Mouse (Mus musculus) lung, embryonic 15.5 days (tissue): ENCODE results near the gene Fkbp1a. TPM values are rescaled to one million over a fixed set of nuclear protein-coding genes. Genes with fewer than 3 reads are reported as not detected.

ENCODE experiments used
- ATAC-seq: fragments of 200-750 bp; cut with Nextera tagmentation; 2 replicates; pipeline ENCODE4 v1.8.0; 2017; ENCODE audit warnings: moderate number of reproducible peaks, borderline replicate concordance; ENCODE audit not compliant: low FRiP score, low TSS enrichment; ENCODE audit errors: extremely low read depth
- H3K27ac ChIP-seq: fragments of 300-500 bp; sonication (generic); 2 replicates; pipeline ENCODE4 v1.5.1; 2015; ENCODE audit warnings: moderate library complexity, mild to moderate bottlenecking, inconsistent platforms
- H3K27me3 ChIP-seq: fragments of 300-500 bp; sonication (generic); 2 replicates; pipeline ENCODE4 v1.6.1; 2015; ENCODE audit warnings: inconsistent platforms
- H3K36me3 ChIP-seq: fragments of 300-500 bp; sonication (generic); 2 replicates; pipeline ENCODE4 v1.6.1; 2015; ENCODE audit warnings: inconsistent platforms
- H3K4me1 ChIP-seq: fragments of 300-500 bp; sonication (generic); 2 replicates; pipeline ENCODE4 v1.6.1; 2015; ENCODE audit warnings: inconsistent platforms
- H3K4me2 ChIP-seq: fragments of 300-500 bp; sonication (generic); 2 replicates; pipeline ENCODE4 v1.6.1; 2015; ENCODE audit warnings: inconsistent platforms, mild to moderate bottlenecking, moderate library complexity
- H3K4me3 ChIP-seq: fragments of 300-500 bp; sonication (generic); 2 replicates; pipeline ENCODE4 v1.5.1; 2015; ENCODE audit warnings: mild to moderate bottlenecking, inconsistent platforms
- H3K9ac ChIP-seq: fragments of 300-500 bp; sonication (generic); 2 replicates; pipeline ENCODE4 v1.6.1; 2015; ENCODE audit warnings: inconsistent platforms
- H3K9me3 ChIP-seq: fragments of 300-500 bp; sonication (generic); 2 replicates; pipeline ENCODE4 v1.6.1; 2016; ENCODE audit warnings: inconsistent platforms
- WGBS: fragments of 180-500 bp; shearing (Covaris S2); methylation state at CpG from one replicate; pipeline ENCODE4 v1.1.7; 2015; 5-methylcytosine and 5-hydroxymethylcytosine counted together
- polyA plus RNA-seq: library from polyadenylated mRNA; unstranded; fragments of >200 nt; fragmentation: Nextera tagmentation; extraction: Ambion mirVana; gene quantifications from 2 replicates; pipeline ENCODE4 v1.2.1, GENCODE M21; 2015

Fkbp1a gene
- polyA plus RNA-seq, 1 experiment from 2014 or later: 781 TPM

DNA sequence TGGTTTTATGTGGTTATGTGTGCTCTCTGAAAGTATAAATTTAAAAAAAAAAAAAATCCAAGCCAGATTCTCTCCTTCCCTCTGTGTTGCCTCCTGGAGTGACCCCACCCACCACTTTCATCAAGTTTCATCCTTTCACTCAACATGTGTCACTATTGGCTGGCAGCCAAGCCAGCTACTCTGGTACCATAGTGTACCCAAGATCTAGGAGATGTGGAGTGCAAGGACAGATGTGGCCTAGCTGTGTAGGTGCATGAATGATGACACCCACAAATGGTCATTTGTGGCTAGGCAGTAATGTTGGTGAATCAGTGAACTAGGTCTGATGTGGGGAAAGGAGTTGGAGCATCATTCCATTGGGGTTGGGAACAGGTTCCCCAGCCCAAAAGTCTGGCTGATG lies 13.1 kb upstream of the Fkbp1a start:
- Histone ChIP-seq H3K27ac (no peak overlapping the region), H3K27me3 (no peaks in the 10 kb centered on the region), H3K9me3 (no peaks in the 10 kb centered on the region), H3K36me3 (no peaks in the 10 kb centered on the region), H3K4me1 (peaks cover 18% of the 10 kb centered on the region), H3K4me3 (no peak overlapping the region), H3K9ac (no peak overlapping the region), H3K4me2 (no peak overlapping the region)
- no peak for ATAC-seq

DNA sequence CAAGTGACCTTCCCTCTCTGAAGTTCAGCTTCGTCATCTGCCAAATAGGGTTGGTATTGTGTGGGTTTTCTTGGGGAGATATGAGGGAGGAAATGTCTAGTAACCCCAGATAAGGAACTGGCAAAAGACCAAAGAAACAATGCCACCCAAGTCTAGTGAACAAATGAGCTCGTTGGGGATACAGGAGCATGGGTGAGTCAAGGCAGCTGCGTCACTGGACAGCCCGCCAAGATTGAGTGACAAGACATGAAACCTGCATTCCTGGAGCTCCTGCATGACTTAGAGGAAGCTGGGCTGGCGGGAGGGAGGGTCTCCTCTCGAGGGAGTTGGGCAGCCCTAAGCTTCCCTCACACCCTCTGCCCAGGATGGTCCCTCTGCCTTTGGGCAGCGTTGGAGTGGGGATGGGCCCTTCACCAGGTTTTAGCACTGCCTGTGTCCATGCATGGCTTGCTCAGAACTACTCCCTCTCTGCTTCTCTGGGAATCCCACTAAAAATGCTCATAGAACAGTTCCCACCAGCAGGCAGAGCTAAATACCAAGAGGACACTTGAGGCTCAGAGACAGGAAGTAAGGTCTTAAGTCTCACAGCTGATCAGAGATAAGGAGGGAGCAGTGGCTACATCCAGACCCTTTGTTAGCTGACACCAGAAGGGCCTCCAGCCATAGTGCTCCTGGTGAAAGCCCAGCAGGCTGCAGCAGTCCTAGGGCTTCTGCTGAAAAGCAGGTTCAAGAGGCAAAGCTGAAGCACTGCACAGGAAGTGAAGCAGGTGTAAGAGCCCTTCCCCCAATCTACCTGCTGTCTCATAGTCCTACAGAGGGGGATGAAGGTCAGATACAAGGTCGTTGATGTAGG lies 11.7 kb upstream of the Fkbp1a start:
- Histone ChIP-seq H3K4me1 (peaks cover 21% of the 10 kb centered on the region), H3K9me3 (no peaks in the 10 kb centered on the region), H3K9ac (no peak overlapping the region), H3K4me2 (no peak overlapping the region), H3K27ac (peak overlapping the region; percentile 35; the same call in 1 of the 2 replicates), H3K27me3 (no peaks in the 10 kb centered on the region), H3K4me3 (no peak overlapping the region), H3K36me3 (no peaks in the 10 kb centered on the region)
- ATAC-seq: peak; percentile 50; the same call in 1 of the 2 replicates
- WGBS: 33% methylated on average over 8 of the region's 8 CpGs

DNA sequence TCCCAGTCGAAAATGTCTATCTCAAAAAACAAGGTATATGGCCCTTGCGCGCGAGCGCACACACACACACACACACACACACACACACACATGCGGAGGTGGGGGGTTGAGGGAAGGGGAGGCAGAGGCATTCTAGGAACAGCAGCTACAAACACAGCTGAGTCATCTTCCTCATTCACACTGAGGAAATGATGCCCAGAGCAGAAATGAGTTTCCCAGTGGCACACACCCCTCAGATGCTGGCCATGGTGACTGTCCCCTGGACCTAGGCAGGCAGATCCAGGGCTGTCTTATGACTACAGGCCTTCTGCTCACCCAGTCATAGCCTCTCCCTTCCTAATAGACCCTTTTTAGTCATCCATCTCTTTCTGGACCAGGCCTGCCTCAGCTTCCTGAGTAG lies 8.7 kb upstream of the Fkbp1a start:
- peaks cover 34% of the 10 kb centered on the region for H3K4me1 ChIP-seq
- no peak overlapping the region for H3K27ac ChIP-seq
- no peaks in the 10 kb centered on the region for H3K9me3 ChIP-seq
- no peaks in the 10 kb centered on the region for H3K36me3 ChIP-seq
- 83% methylated on average over 5 of the region's 6 CpGs for WGBS
- no peak for ATAC-seq
- H3K4me2 ChIP-seq: no peak overlapping the region
- H3K9ac ChIP-seq: no peak overlapping the region
- no peaks in the 10 kb centered on the region for H3K27me3 ChIP-seq
- no peak overlapping the region for H3K4me3 ChIP-seq

DNA sequence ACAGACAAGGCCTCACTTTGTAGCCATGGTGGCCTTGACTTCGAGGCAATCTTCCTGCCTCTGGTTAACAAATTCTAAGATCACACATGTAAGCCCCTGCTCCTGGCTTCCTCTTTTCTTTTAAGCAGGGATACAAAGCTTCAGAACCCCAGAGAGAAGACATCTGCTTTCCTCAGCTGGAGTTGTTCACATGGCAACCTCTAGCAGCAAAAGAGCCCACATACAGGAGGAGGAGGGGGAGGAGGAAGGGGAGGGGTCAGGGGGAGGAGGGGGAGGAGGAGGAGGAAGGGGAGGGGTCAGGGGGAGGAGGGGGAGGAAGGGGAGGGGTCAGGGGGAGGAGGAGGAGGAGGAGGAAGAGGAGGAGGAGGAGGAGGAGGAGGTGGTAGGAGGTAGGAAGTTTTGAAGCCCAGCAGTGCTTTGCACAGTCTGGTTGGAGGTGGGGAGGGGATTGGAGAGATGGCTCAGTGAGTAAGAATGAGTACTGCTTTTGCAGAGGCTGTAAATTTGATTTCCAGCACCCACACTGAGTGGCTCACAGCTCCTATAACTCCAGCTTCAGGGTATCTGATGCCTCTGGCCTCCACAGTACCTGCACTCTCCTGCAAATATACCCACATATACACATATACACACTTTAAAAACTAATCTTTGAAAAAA lies 6.2 kb upstream of the Fkbp1a start:
- Histone ChIP-seq H3K36me3 (no peaks in the 10 kb centered on the region), H3K27ac (peak overlapping the region; percentile 90), H3K9ac (peak overlapping the region; percentile 29), H3K27me3 (no peaks in the 10 kb centered on the region), H3K9me3 (no peaks in the 10 kb centered on the region), H3K4me3 (no peak overlapping the region), H3K4me2 (peak overlapping the region; percentile 28), H3K4me1 (peaks cover 25% of the 10 kb centered on the region)
- peak; percentile 77; the same call in 1 of the 2 replicates for ATAC-seq
- WGBS: 37% methylated on average over 1 of the region's 1 CpGs

DNA sequence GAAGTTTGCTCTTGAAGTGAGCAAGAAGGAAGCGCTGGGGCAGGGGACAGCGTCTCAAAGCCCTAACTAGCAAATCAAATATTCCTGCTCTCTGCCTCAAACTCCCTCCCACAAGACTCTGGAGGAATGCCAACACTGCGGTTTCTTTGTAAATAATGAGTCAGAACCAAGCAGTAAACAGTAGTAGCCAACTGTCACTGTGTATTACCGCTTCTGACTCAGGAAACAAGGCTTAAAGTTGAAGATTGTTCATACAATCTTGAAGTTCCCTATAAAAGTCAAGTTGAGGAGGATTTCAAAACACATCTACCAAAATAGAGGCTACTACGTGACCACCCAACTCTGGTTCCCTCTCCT lies 5.7 kb upstream of the Fkbp1a start:
- peak; percentile 70; the same call in 1 of the 2 replicates for ATAC-seq
- peak overlapping the region; percentile 90 for H3K27ac ChIP-seq
- no peaks in the 10 kb centered on the region for H3K27me3 ChIP-seq
- no peaks in the 10 kb centered on the region for H3K9me3 ChIP-seq
- peaks cover 28% of the 10 kb centered on the region for H3K4me1 ChIP-seq
- peak overlapping the region; percentile 29 for H3K9ac ChIP-seq
- 11% methylated on average over 5 of the region's 5 CpGs for WGBS
- H3K4me2 ChIP-seq: peak overlapping the region; percentile 28
- H3K36me3 ChIP-seq: no peaks in the 10 kb centered on the region
- no peak overlapping the region for H3K4me3 ChIP-seq

DNA sequence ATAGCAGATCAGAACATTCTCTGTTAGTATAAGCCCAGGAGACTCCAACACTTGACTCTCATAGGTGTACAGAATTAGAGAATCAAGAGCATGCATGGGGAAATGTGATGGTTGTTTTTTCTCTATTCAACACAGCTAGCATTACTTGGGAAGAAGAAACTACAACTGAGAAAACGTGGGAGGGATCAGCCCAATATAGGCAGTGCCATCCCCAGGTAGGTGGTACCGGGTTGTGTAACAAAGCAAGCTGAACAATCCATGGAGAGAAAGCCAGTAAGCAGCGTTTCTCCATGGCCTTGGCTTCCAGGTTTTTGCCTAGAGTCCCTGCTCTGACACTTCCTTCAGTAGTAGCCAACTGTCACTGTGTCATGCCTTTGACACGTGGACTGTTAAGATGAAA lies 3.6 kb upstream of the Fkbp1a start:
- Histone ChIP-seq H3K4me3 (no peak overlapping the region), H3K4me2 (no peak overlapping the region), H3K9me3 (no peaks in the 10 kb centered on the region), H3K9ac (no peak overlapping the region), H3K4me1 (peaks cover 28% of the 10 kb centered on the region), H3K36me3 (no peaks in the 10 kb centered on the region), H3K27ac (no peak overlapping the region), H3K27me3 (no peaks in the 10 kb centered on the region)
- ATAC-seq: no peak
- 53% methylated on average over 4 of the region's 4 CpGs for WGBS

DNA sequence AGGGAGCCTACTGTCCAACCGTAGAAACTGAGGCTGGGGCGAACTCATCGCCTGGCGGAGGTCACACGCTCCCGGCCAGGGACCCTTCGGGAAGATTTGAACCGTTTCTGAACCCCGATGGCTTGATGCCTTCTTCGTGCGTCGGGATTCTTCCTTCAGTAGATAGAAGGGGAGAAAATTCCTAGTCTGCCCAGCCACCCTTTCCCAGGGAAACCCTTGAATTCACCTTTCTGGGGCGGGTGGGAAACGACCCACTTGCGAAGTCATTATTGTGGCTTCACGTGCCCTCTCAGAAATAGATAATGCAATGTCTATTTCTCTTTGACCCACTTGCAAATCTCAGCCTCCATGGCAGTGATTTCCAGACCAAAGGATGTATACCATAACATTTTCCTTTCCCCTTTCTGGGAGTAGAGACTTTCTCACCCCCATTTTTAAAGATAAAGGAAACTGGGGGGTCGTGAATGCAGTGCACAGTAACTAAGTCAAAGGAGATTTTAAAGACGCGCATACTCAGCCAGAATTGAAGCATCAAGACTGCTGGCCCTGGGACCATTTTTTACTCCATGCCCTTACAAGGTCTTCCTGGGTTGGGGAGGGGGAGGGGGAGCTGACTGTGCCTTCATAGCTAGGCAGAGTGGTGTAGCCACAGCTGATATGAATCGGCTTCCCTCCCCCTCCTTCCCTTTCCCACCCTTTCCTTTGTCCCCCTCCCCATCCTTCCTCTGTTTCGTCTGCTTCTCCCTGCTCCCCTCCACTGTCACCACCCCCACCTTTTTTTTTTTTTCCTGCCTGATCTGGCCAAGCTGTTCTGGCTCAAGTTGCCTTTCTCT lies 996 bp downstream of the Fkbp1a start:
- Histone ChIP-seq H3K36me3 (peaks cover 39% of the 10 kb centered on the region), H3K9ac (peak overlapping the region; percentile 71), H3K27me3 (no peaks in the 10 kb centered on the region), H3K4me2 (peak overlapping the region; percentile 65), H3K4me1 (peaks cover 38% of the 10 kb centered on the region), H3K27ac (peak overlapping the region; percentile 91), H3K9me3 (no peaks in the 10 kb centered on the region), H3K4me3 (peak overlapping the region; percentile 70)
- WGBS: under 1% methylated on average over 21 of the region's 21 CpGs
- peak; percentile 53 for ATAC-seq

DNA sequence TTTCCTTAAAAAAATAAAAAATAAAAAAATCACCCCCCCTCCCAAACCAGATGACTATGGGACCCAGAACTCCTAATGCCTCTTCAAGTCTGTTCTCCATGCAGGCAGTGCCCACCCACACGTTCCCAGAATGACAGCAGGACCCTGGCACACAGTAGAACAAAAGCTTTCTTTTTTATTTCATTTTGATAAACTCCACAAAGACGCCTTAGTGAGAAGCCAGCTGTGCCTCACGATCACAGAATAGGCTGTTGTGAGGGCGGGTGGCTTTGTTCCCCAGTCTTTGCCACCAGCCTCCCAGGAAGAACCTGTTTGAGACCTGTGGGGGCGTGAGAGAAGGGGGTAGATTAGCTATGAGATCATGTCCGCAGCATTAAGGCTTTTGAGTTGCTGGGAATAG lies 2.4 kb downstream of the Fkbp1a start:
- no peaks in the 10 kb centered on the region for H3K9me3 ChIP-seq
- H3K4me3 ChIP-seq: peak overlapping the region; percentile 70
- peak overlapping the region; percentile 65 for H3K4me2 ChIP-seq
- no peak for ATAC-seq
- H3K27me3 ChIP-seq: no peaks in the 10 kb centered on the region
- 56% methylated on average over 6 of the region's 6 CpGs for WGBS
- peaks cover 46% of the 10 kb centered on the region for H3K36me3 ChIP-seq
- H3K9ac ChIP-seq: no peak overlapping the region; the same call in 1 of the 2 replicates
- H3K27ac ChIP-seq: no peak overlapping the region
- H3K4me1 ChIP-seq: peaks cover 38% of the 10 kb centered on the region

DNA sequence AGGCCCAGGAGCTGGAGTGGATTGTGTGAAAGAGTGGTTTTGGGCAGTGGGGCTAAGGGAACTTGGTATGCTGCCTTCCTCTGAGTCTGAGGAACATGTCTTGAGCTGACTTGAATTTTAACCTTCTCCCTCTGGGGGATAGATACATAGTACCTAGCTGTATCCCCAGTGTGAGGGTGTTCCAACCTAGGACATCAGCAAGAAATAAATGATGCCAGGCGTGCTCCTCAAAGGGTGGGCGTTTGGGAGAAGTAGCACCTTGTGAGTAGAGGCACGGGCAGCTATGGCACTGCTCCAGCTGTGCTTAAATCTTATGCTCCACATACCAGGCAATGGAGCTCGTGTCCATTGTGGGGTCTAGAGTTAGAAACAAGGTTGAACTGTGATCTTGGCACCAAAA lies 4.3 kb downstream of the Fkbp1a start:
- ATAC-seq: no peak
- no peak overlapping the region for H3K9ac ChIP-seq
- no peaks in the 10 kb centered on the region for H3K27me3 ChIP-seq
- peaks cover 31% of the 10 kb centered on the region for H3K4me1 ChIP-seq
- H3K4me3 ChIP-seq: no peak overlapping the region
- WGBS: 76% methylated on average over 4 of the region's 4 CpGs
- no peaks in the 10 kb centered on the region for H3K9me3 ChIP-seq
- H3K4me2 ChIP-seq: no peak overlapping the region
- peaks cover 64% of the 10 kb centered on the region for H3K36me3 ChIP-seq
- no peak overlapping the region for H3K27ac ChIP-seq

DNA sequence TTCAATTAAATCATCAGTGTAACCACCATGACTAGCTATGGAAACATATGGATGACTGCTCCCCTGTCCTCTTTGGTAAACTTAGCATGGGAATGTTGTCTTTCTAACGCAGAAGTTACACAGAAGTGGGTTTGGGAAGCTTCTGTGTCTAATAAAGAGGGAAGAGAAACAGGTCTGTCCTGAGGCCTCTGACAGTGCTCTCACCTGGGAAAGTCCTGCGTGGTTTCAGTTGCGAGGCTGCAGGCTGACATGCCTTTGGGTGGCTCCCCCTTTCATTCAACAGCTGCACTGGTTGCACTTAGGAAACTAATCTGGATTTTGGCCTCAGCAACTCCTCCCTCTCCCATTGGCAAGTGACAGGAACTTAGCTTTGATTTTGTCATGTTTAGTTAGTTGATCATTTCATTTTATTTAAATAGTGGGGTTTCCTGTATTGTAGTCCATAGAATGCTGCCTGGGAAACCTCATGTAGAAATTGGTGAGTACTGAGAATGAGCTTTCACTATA lies 7.4 kb downstream of the Fkbp1a start:
- Histone ChIP-seq H3K36me3 (peaks cover 84% of the 10 kb centered on the region), H3K27me3 (no peaks in the 10 kb centered on the region), H3K4me1 (peaks cover 16% of the 10 kb centered on the region), H3K4me3 (no peak overlapping the region), H3K9ac (no peak overlapping the region), H3K4me2 (no peak overlapping the region), H3K9me3 (no peaks in the 10 kb centered on the region), H3K27ac (no peak overlapping the region)
- no peak for ATAC-seq
- WGBS: 84% methylated on average over 3 of the region's 3 CpGs

DNA sequence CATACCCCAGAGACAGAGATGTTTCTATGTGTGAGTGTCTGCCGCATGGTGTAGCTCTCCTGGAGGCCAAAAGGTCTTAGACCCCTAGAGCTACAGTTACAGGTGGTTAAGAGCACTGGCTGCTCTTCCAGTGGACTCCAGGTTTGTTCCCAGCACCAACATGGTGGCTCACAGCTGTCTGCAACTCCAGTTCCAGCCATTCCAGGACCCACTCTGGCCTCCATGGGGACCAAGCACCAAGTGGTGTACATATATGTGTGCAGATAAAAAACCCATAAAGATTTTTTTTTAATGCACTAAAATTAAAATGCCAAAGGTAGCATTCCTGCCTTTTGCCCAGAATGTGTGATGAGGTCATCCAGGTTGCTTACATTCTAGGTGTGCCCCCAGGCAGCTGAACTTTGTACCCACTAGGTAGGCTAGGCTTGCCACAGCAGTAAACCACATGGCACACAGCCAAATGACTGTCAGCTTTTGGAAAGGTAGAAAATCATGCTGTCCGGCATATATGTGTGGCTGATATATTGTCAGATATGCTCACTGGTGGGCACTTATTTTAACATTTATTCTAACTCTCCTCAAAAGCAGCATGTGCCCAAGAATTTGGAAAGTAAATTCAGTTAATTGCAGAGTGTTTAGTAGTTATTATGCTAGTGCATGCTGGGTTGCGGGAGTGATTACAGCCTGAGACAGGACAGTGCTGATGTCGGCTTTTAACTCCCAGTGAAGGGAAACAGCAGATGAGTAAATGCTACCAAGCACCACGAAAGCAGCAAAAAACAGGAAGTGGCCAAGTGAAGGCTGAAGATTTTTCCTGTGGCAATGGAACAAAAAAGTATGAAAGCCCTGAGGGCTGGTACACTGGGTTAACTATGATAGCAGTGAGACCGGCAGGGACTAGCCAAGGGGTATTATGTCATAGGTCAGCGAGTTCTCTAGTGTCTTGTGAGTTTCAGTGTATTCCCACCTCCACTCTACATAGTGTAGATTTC lies 20.9 kb downstream of the Fkbp1a start:
- no peaks in the 10 kb centered on the region for H3K9me3 ChIP-seq
- H3K27me3 ChIP-seq: no peaks in the 10 kb centered on the region
- no peak overlapping the region for H3K9ac ChIP-seq
- ATAC-seq: no peak
- no peaks in the 10 kb centered on the region for H3K4me1 ChIP-seq
- no peak overlapping the region for H3K4me3 ChIP-seq
- WGBS: 78% methylated on average over 7 of the region's 7 CpGs
- H3K36me3 ChIP-seq: peaks cover 52% of the 10 kb centered on the region
- H3K27ac ChIP-seq: no peak overlapping the region
- H3K4me2 ChIP-seq: no peak overlapping the region
